Mouse (Mus musculus) testis, adult 10 weeks (tissue): ENCODE data around the gene Gm8271. TPM values are rescaled to one million over a fixed set of nuclear protein-coding genes. Genes with fewer than 3 reads are reported as not detected.

Experiments used
- polyA plus RNA-seq: library from polyadenylated mRNA; stranded (reverse); fragments of 350-450 nt; fragmentation: Illumina TruSeq; extraction: RNeasy Lipid Tissue Mini Kit (QIAGEN cat#74804); gene quantifications from one replicate; pipeline ENCODE4 v1.2.3, GENCODE M21; 2014; ENCODE audit warnings: low read depth, low replicate concordance

The Gm8271 gene
- polyA plus RNA-seq = 0.20 TPM

DNA sequence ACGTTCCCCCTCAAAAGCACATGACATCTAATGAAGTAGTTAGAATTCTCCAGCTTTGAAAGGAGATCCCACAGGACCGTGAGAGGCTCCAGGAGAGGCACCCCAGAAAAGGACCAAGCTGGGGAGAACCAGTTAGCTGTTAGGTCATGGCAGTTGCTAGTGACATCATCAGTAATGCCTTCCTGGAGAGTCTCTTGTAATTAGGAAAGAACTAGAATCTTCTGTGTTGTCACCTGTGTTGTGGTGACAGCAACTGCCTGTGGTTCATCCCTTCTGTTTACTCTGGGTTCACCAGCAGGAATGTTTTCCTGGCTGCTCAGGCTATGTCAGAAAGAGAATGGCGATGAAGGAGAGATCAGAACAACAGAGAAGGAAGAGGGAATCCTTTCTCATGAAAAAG is at the start of gene Gm8271:
Gene Gm8271 (plus strand): TSS at position 301 of the 400 bp plus-strand sequence.

GRCm38 (mm10) chr14:5164235-5164634 is 21.4 kb upstream of the Gm8271 start, which contains the start of gene Gm3317:
TSS of gene Gm3317 (plus strand) at chr14:5164535.

Other genes starting within 250 kb of the Gm8271 start
- 70.4 TPM for gene Gm8297, start 201.9 kb upstream of the Gm8271 start, polyA plus RNA-seq
- not detected for gene Gm3298, start 169.9 kb upstream of the Gm8271 start, polyA plus RNA-seq
- gene 4930555G01Rik, start 135.2 kb upstream of the Gm8271 start, polyA plus RNA-seq = 4.0 TPM
- gene Gm8281, start 114.8 kb upstream of the Gm8271 start, polyA plus RNA-seq = 4.1 TPM
- gene Gm8279, start 54.3 kb upstream of the Gm8271 start, polyA plus RNA-seq = 34.0 TPM
- not detected for gene Gm3317, start 21.3 kb upstream of the Gm8271 start, polyA plus RNA-seq
- gene Gm3526, start 74.8 kb downstream of the Gm8271 start, polyA plus RNA-seq = 2.9 TPM
- gene Gm3542, start 149.1 kb downstream of the Gm8271 start, polyA plus RNA-seq = 4.6 TPM
- gene Gm3500, start 203.3 kb downstream of the Gm8271 start, polyA plus RNA-seq = 3.4 TPM